ENCODE assay signal across 8 mouse cellular contexts in the genomic region with DNA sequence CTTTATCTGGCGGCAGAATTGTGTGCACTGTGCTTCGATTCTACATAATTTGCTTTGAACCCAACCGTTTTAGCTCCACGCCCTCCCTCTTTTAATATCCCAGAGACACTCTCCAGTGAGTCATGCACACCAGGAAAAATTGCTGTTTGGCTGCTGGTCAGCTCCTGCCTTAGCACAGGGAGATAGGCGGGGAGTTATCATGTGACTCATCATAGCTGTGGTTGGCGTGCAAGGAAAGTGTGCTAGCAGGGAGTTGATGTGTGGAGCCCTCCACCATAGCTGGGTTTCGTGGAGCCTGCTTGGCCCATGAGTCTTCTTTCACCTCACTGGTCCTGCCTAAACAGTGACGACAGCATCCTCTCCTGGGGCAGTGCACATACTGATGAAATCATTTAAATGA. TPM values are rescaled to one million over a fixed set of nuclear protein-coding genes. Genes with fewer than 3 reads are reported as not detected.
A peak's percentile ranks its signal among the peaks of the same experiment; 100 is the strongest.
DNase-seq lines count a peak whose midpoint lies in the region; ATAC-seq and TF ChIP-seq lines count a peak whose summit lies in the region.

No protein-coding gene starts in this region.

- peak; percentile 52 for DNase-seq in left cerebral cortex, adult 11 months (ENCODE audit: low spot score)
- DNase-seq in left cerebral cortex, postnatal 4 days = no peak
- peak; percentile 32 to 37 for DNase-seq in cerebellum, postnatal 14 days
- DNase-seq in heart, postnatal 25 days (ENCODE audit: low spot score) = peak; percentile 17
- DNase-seq in lung, postnatal 0 days (ENCODE audit: low spot score) = peak; percentile 58
- DNase-seq in thymus, adult 2 months = no peak
- no peak for DNase-seq in neural tube, embryonic 10.5 days (ENCODE audit: extremely low spot score, low spot score)

- H3K27me3 ChIP-seq in lung, postnatal 0 days (replicated peaks; ENCODE audit: insufficient read depth, low read length) = no peaks in the 10 kb centered on the region
- no peaks in the 10 kb centered on the region for H3K27me3 ChIP-seq in midbrain, embryonic 13.5 days
- H3K27me3 ChIP-seq in thymus, adult 2 months (ENCODE audit: control insufficient read depth, insufficient read depth, low read length) = no peaks in the 10 kb centered on the region

- H3K36me3 ChIP-seq in lung, postnatal 0 days (ENCODE audit: insufficient read depth, low read length) = no peaks in the 10 kb centered on the region
- H3K36me3 ChIP-seq in midbrain, embryonic 13.5 days = no peaks in the 10 kb centered on the region
- H3K36me3 ChIP-seq in thymus, adult 2 months (ENCODE audit: control insufficient read depth, insufficient read depth, low read length) = no peaks in the 10 kb centered on the region

- H3K4me2 ChIP-seq in lung, postnatal 0 days (replicated peaks; ENCODE audit: low read depth, low read length) = no peak overlapping the region
- H3K4me2 ChIP-seq in midbrain, embryonic 13.5 days (replicated peaks) = no peak overlapping the region

- no peak for TF ChIP-seq POLR2A in thymus, adult 2 months (IDR thresholded peaks at IDR 0.05; ENCODE audit: control insufficient read depth, extremely low read depth, insufficient read depth, low read length, poor library complexity)

- WGBS in lung, postnatal 0 days = 42% methylated on average over 8 of the region's 8 CpGs
- 80% methylated on average over 8 of the region's 8 CpGs for WGBS in midbrain, embryonic 13.5 days
- 87% methylated on average over 8 of the region's 8 CpGs for WGBS in thymus, adult 2 months

- peak; percentile 73 for ATAC-seq in lung, postnatal 0 days
- ATAC-seq in midbrain, embryonic 13.5 days = no peak

- no peak overlapping the region for H3K9ac ChIP-seq in lung, postnatal 0 days (replicated peaks; ENCODE audit: low read depth)
- no peak overlapping the region for H3K9ac ChIP-seq in midbrain, embryonic 13.5 days (replicated peaks)

- H3K4me1 ChIP-seq in lung, postnatal 0 days (ENCODE audit: insufficient read depth, low read depth, low read length) = peaks cover 4% of the 10 kb centered on the region; the same call in 1 of the 2 replicates
- no peaks in the 10 kb centered on the region for H3K4me1 ChIP-seq in midbrain, embryonic 13.5 days (replicated peaks)
- H3K4me1 ChIP-seq in thymus, adult 2 months (replicated peaks; ENCODE audit: control insufficient read depth, insufficient read depth, low read length) = 0 out of 2 replicates have a peak, but pooled peaks cover 2% of the 10 kb centered on the region

- TF ChIP-seq EP300 in lung, postnatal 0 days (IDR thresholded peaks at IDR 0.05) = no peak

- intact Hi-C loops in left cerebral cortex, postnatal 4 days (cut with DNase I) = no loop called here
- intact Hi-C loops in heart, postnatal 25 days (cut with DNase I) = no loop called here

- H3K27ac ChIP-seq in lung, postnatal 0 days (ENCODE audit: low read length) = no peak overlapping the region
- no peak overlapping the region for H3K27ac ChIP-seq in midbrain, embryonic 13.5 days
- H3K27ac ChIP-seq in thymus, adult 2 months (ENCODE audit: control insufficient read depth, insufficient read depth, low read length) = no peak overlapping the region

- no peaks in the 10 kb centered on the region for H3K9me3 ChIP-seq in lung, postnatal 0 days (ENCODE audit: low read length)
- H3K9me3 ChIP-seq in midbrain, embryonic 13.5 days = no peaks in the 10 kb centered on the region

- no peak overlapping the region for H3K4me3 ChIP-seq in lung, postnatal 0 days (ENCODE audit: low read depth, low read length)
- no peak overlapping the region for H3K4me3 ChIP-seq in midbrain, embryonic 13.5 days (replicated peaks)
- no peak overlapping the region for H3K4me3 ChIP-seq in thymus, adult 2 months (ENCODE audit: control insufficient read depth, insufficient read depth, low read length)

- no peak for TF ChIP-seq CTCF in lung, postnatal 0 days (IDR thresholded peaks at IDR 0.05)
- no peak for TF ChIP-seq CTCF in thymus, adult 2 months (IDR thresholded peaks at IDR 0.05; ENCODE audit: borderline replicate concordance, control insufficient read depth, extremely low read depth, insufficient read depth, low read length, poor library complexity)

RNA-seq across cellular contexts. Expression of gene Btbd16, which starts 33.9 kb away (rescaled TPM):
- total RNA-seq in left cerebral cortex, postnatal 4 days (2021) = under 1 TPM in 1 of 2 experiments, not detected in 1; 0.34 TPM
- not detected for total RNA-seq in heart, postnatal 25 days (2021)
- polyA plus RNA-seq in lung, postnatal 0 days (2015; fragmentation: Nextera tagmentation; extraction: Ambion mirVana) = 0.08 TPM in 1 of 2 replicates, not detected in the other
- polyA plus RNA-seq in midbrain, embryonic 13.5 days (2015; fragmentation: Nextera tagmentation; extraction: Ambion mirVana) = not detected in 2 replicates
- 0.13 and 0.15 TPM in 2 replicates for polyA plus RNA-seq in thymus, adult 2 months (2012; rRNA removed)

RNA-seq across cellular contexts. Expression of gene Plekha1, which starts 57.8 kb away (rescaled TPM):
- 100 to 1,000 TPM; 132 to 140 TPM for total RNA-seq in left cerebral cortex, postnatal 4 days (2021)
- 10 to 100 TPM; 37.3 to 42.6 TPM for total RNA-seq in heart, postnatal 25 days (2021)
- 74.5 and 83.9 TPM in 2 replicates for polyA plus RNA-seq in lung, postnatal 0 days (2015; fragmentation: Nextera tagmentation; extraction: Ambion mirVana)
- polyA plus RNA-seq in midbrain, embryonic 13.5 days (2015; fragmentation: Nextera tagmentation; extraction: Ambion mirVana) = 54.6 and 55.5 TPM in 2 replicates
- polyA plus RNA-seq in thymus, adult 2 months (2012; rRNA removed) = 23.1 and 23.7 TPM in 2 replicates

Comparison
In these comparisons a context has a peak if more than half of its experiments do, and no peak if none do; other contexts are left out.
1. DNase-seq: peak in left cerebral cortex, adult 11 months (single experiment), cerebellum, postnatal 14 days (2 of 2), heart, postnatal 25 days (single experiment) and lung, postnatal 0 days (single experiment); none in left cerebral cortex, postnatal 4 days (single experiment), thymus, adult 2 months (single experiment) and neural tube, embryonic 10.5 days (single experiment).